Mouse (Mus musculus): ENCODE data around the gene Tmem104. TPM values are rescaled to one million over a fixed set of nuclear protein-coding genes. Genes with fewer than 3 reads are reported as not detected.

The Tmem104 gene
- polyA plus RNA-seq, 1 experiment from 2014 or later, result 9.3 TPM

GRCm38 (mm10) chr11:115208776-115209732, 21.8 kb downstream of the Tmem104 start:
- no peak overlapping the region for H3K27ac ChIP-seq
- H3K27me3 ChIP-seq (replicated peaks), result no peaks in the 10 kb centered on the region; the same call in 1 of the 2 replicates
- H3K9me3 ChIP-seq, result no peaks in the 10 kb centered on the region
- H3K4me2 ChIP-seq, result no peak overlapping the region
- no peak for ATAC-seq (ENCODE audit: insufficient read depth, low FRiP score, low read depth)
- WGBS, result 77% methylated on average over 25 of the region's 25 CpGs
- H3K4me1 ChIP-seq, result 0 out of 2 replicates have a peak, but pooled peaks cover 5% of the 10 kb centered on the region
- no peaks in the 10 kb centered on the region for H3K36me3 ChIP-seq
- H3K4me3 ChIP-seq (replicated peaks), result no peak overlapping the region
- no peak overlapping the region for H3K9ac ChIP-seq

- no peak overlapping the region for H3K9ac ChIP-seq
- H3K4me1 ChIP-seq, result 0 out of 2 replicates have a peak, but pooled peaks cover 5% of the 10 kb centered on the region
- no peaks in the 10 kb centered on the region for H3K36me3 ChIP-seq
- no peaks in the 10 kb centered on the region; the same call in 1 of the 2 replicates for H3K27me3 ChIP-seq (replicated peaks)
- H3K4me2 ChIP-seq, result no peak overlapping the region
- WGBS, result 74% methylated on average over 7 of the region's 7 CpGs
- H3K9me3 ChIP-seq, result no peaks in the 10 kb centered on the region
- H3K27ac ChIP-seq, result no peak overlapping the region
- H3K4me3 ChIP-seq (replicated peaks), result no peak overlapping the region
- ATAC-seq (ENCODE audit: insufficient read depth, low FRiP score, low read depth), result no peak
These were observed 22.7 kb downstream of the Tmem104 start for GRCm38 (mm10) chr11:115209958-115210357.

GRCm38 (mm10) chr11:115212116-115212515, 24.8 kb downstream of the Tmem104 start:
- Histone ChIP-seq H3K9me3 (no peaks in the 10 kb centered on the region), H3K4me3 (replicated peaks) (no peak overlapping the region), H3K27ac (no peak overlapping the region)

GRCm38 (mm10) chr11:115215123-115215522, 27.8 kb downstream of the Tmem104 start:
- H3K4me3 ChIP-seq (replicated peaks), result no peak overlapping the region
- no peak overlapping the region for H3K27ac ChIP-seq
- 0 out of 2 replicates have a peak, but pooled peaks have one; percentile 37 for ATAC-seq (ENCODE audit: insufficient read depth, low FRiP score, low read depth)
- H3K9me3 ChIP-seq, result no peaks in the 10 kb centered on the region
- H3K4me2 ChIP-seq, result no peak overlapping the region
- no peak overlapping the region for H3K9ac ChIP-seq
- WGBS, result 37% methylated on average over 5 of the region's 5 CpGs
- H3K36me3 ChIP-seq, result no peaks in the 10 kb centered on the region
- H3K27me3 ChIP-seq (replicated peaks), result 0 out of 2 replicates have a peak, but pooled peaks cover 3% of the 10 kb centered on the region
- H3K4me1 ChIP-seq, result 0 out of 2 replicates have a peak, but pooled peaks cover 11% of the 10 kb centered on the region

More at GRCm38 (mm10) chr11:115212116-115212515, 24.8 kb downstream of the Tmem104 start:
- Histone ChIP-seq H3K27me3 (replicated peaks) (no peaks in the 10 kb centered on the region), H3K4me1 (0 out of 2 replicates have a peak, but pooled peaks cover 5% of the 10 kb centered on the region), H3K4me2 (no peak overlapping the region), H3K36me3 (no peaks in the 10 kb centered on the region), H3K9ac (no peak overlapping the region)
- 45% methylated on average over 13 of the region's 13 CpGs for WGBS
- ATAC-seq (ENCODE audit: insufficient read depth, low FRiP score, low read depth), result no peak

- 48% methylated on average over 18 of the region's 18 CpGs for WGBS
- H3K27me3 ChIP-seq (replicated peaks), result 0 out of 2 replicates have a peak, but pooled peaks cover 3% of the 10 kb centered on the region
These were observed 30.4 kb downstream of the Tmem104 start for GRCm38 (mm10) chr11:115217439-115218410.

GRCm38 (mm10) chr11:115219263-115219662, 32.0 kb downstream of the Tmem104 start:
- no peaks in the 10 kb centered on the region for H3K36me3 ChIP-seq
- no peaks in the 10 kb centered on the region for H3K9me3 ChIP-seq
- peaks cover 18% of the 10 kb centered on the region for H3K4me1 ChIP-seq
- no peak overlapping the region for H3K4me3 ChIP-seq (replicated peaks)
- no peak overlapping the region for H3K27ac ChIP-seq
- 35% methylated on average over 9 of the region's 9 CpGs for WGBS
- no peak overlapping the region for H3K4me2 ChIP-seq
- no peak overlapping the region for H3K9ac ChIP-seq
- 0 out of 2 replicates have a peak, but pooled peaks cover 3% of the 10 kb centered on the region for H3K27me3 ChIP-seq (replicated peaks)
- no peak for ATAC-seq (ENCODE audit: insufficient read depth, low FRiP score, low read depth)

More at GRCm38 (mm10) chr11:115217439-115218410, 30.4 kb downstream of the Tmem104 start:
- Histone ChIP-seq H3K36me3 (no peaks in the 10 kb centered on the region), H3K27ac (no peak overlapping the region), H3K4me1 (peaks cover 17% of the 10 kb centered on the region), H3K4me2 (no peak overlapping the region), H3K9me3 (no peaks in the 10 kb centered on the region), H3K9ac (no peak overlapping the region), H3K4me3 (replicated peaks) (no peak overlapping the region)
- ATAC-seq (ENCODE audit: insufficient read depth, low FRiP score, low read depth), result no peak

GRCm38 (mm10) chr11:115219685-115220084, 32.4 kb downstream of the Tmem104 start:
- H3K27me3 ChIP-seq (replicated peaks), result peaks cover 3% of the 10 kb centered on the region; the same call in 1 of the 2 replicates
- no peak overlapping the region for H3K9ac ChIP-seq
- no peak overlapping the region for H3K27ac ChIP-seq
- 84% methylated on average over 10 of the region's 10 CpGs for WGBS
- H3K4me2 ChIP-seq, result no peak overlapping the region
- no peaks in the 10 kb centered on the region for H3K36me3 ChIP-seq
- no peak overlapping the region for H3K4me3 ChIP-seq (replicated peaks)
- H3K9me3 ChIP-seq, result no peaks in the 10 kb centered on the region
- peaks cover 18% of the 10 kb centered on the region for H3K4me1 ChIP-seq
- ATAC-seq (ENCODE audit: insufficient read depth, low FRiP score, low read depth), result no peak

GRCm38 (mm10) chr11:115222077-115222476, 34.8 kb downstream of the Tmem104 start:
- WGBS, result 32% methylated on average over 12 of the region's 12 CpGs
- no peaks in the 10 kb centered on the region for H3K36me3 ChIP-seq
- no peak overlapping the region for H3K4me2 ChIP-seq
- peaks cover 18% of the 10 kb centered on the region for H3K4me1 ChIP-seq
- H3K9me3 ChIP-seq, result no peaks in the 10 kb centered on the region
- no peak overlapping the region for H3K4me3 ChIP-seq (replicated peaks)
- H3K27me3 ChIP-seq (replicated peaks), result peaks cover 9% of the 10 kb centered on the region; the same call in 1 of the 2 replicates
- no peak overlapping the region for H3K27ac ChIP-seq
- no peak overlapping the region for H3K9ac ChIP-seq
- ATAC-seq (ENCODE audit: insufficient read depth, low FRiP score, low read depth), result no peak

- Histone ChIP-seq H3K27ac (no peak overlapping the region), H3K4me2 (no peak overlapping the region), H3K4me1 (peaks cover 18% of the 10 kb centered on the region), H3K36me3 (no peaks in the 10 kb centered on the region), H3K9me3 (no peaks in the 10 kb centered on the region), H3K9ac (no peak overlapping the region), H3K4me3 (replicated peaks) (no peak overlapping the region), H3K27me3 (replicated peaks) (peaks cover 6% of the 10 kb centered on the region; the same call in 1 of the 2 replicates)
- ATAC-seq (ENCODE audit: insufficient read depth, low FRiP score, low read depth), result no peak
- 30% methylated on average over 5 of the region's 5 CpGs for WGBS
These were observed 35.3 kb downstream of the Tmem104 start for GRCm38 (mm10) chr11:115222570-115222969.

GRCm38 (mm10) chr11:115223451-115223850, 36.2 kb downstream of the Tmem104 start:
- no peak overlapping the region for H3K27ac ChIP-seq
- no peak overlapping the region for H3K9ac ChIP-seq
- H3K4me1 ChIP-seq, result peaks cover 18% of the 10 kb centered on the region
- no peak overlapping the region for H3K4me2 ChIP-seq
- H3K9me3 ChIP-seq, result no peaks in the 10 kb centered on the region
- no peak overlapping the region for H3K4me3 ChIP-seq (replicated peaks)
- no peak for ATAC-seq (ENCODE audit: insufficient read depth, low FRiP score, low read depth)
- WGBS, result 72% methylated on average over 11 of the region's 11 CpGs
- H3K36me3 ChIP-seq, result no peaks in the 10 kb centered on the region
- H3K27me3 ChIP-seq (replicated peaks), result peaks cover 6% of the 10 kb centered on the region; the same call in 1 of the 2 replicates

- ATAC-seq (ENCODE audit: insufficient read depth, low FRiP score, low read depth), result no peak
These were observed 36.6 kb downstream of the Tmem104 start for GRCm38 (mm10) chr11:115223877-115224276.

More at GRCm38 (mm10) chr11:115223877-115224276, 36.6 kb downstream of the Tmem104 start:
- H3K9me3 ChIP-seq, result no peaks in the 10 kb centered on the region
- no peaks in the 10 kb centered on the region for H3K36me3 ChIP-seq
- H3K4me2 ChIP-seq, result no peak overlapping the region
- H3K9ac ChIP-seq, result no peak overlapping the region
- H3K4me3 ChIP-seq (replicated peaks), result no peak overlapping the region
- no peak overlapping the region for H3K27ac ChIP-seq
- H3K4me1 ChIP-seq, result peaks cover 16% of the 10 kb centered on the region
- H3K27me3 ChIP-seq (replicated peaks), result peaks cover 6% of the 10 kb centered on the region
- WGBS, result 59% methylated on average over 6 of the region's 6 CpGs

Data from stomach, embryonic 15.5 days (tissue).